Mouse (Mus musculus): ENCODE data around the gene Inpp4b.

GRCm38 (mm10) chr8:82054030-82054429 is 711.7 kb downstream of the Inpp4b start:
- TF ChIP-seq CTCF (IDR thresholded peaks at IDR 0.05): no peak
- no peak for TF ChIP-seq EP300 (IDR thresholded peaks at IDR 0.05)

All from lung, postnatal 0 days (tissue).